Mouse (Mus musculus) olfactory bulb, adult 2 months (tissue): Measurements from ENCODE around the gene Ctsz. TPM values are rescaled to one million over a fixed set of nuclear protein-coding genes. Genes with fewer than 3 reads are reported as not detected.

Source experiments
- H3K27ac ChIP-seq: fragments of 200-500 bp; 2 replicates; pipeline ENCODE4 v1.5.1; 2012; ENCODE audit warnings: low read depth, low read length; ENCODE audit not compliant: insufficient read depth
- H3K4me1 ChIP-seq: fragments of 200-500 bp; 2 replicates; pipeline ENCODE4 v1.6.1; 2012; ENCODE audit warnings: low read length; ENCODE audit not compliant: control insufficient read depth, insufficient read depth
- H3K4me3 ChIP-seq: fragments of 200-500 bp; 2 replicates; pipeline ENCODE4 v1.5.1; 2012; ENCODE audit warnings: mild to moderate bottlenecking, low read depth, low read length, moderate library complexity; ENCODE audit not compliant: insufficient read depth
- CTCF ChIP-seq: fragments of 200-500 bp; IDR thresholded peaks from 2 replicates; pipeline ENCODE4 v1.5.1; 2012; ENCODE audit warnings: low read depth, mild to moderate bottlenecking, low read length, moderate library complexity; ENCODE audit not compliant: insufficient read depth
- POLR2A ChIP-seq: fragments of 200-500 bp; IDR thresholded peaks from 2 replicates; pipeline ENCODE4 v1.6.1; 2012; ENCODE audit warnings: mild to moderate bottlenecking, low read depth, low read length, moderate library complexity; ENCODE audit not compliant: insufficient read depth
- WGBS: fragments of 180-500 bp; shearing (Covaris S2); methylation state at CpG from one replicate; pipeline ENCODE4 v1.1.7; 2018; 5-methylcytosine and 5-hydroxymethylcytosine counted together
- polyA plus RNA-seq: library from polyadenylated mRNA; stranded (reverse); fragments of >200 nt; gene quantifications from 2 replicates; pipeline ENCODE4 v1.2.4, GENCODE M21; 2012; ENCODE audit warnings: low replicate concordance; ENCODE audit not compliant: missing spikeins, insufficient read depth, insufficient read length

Ctsz gene
- polyA plus RNA-seq, 1 experiment, result not detected

- no peak for TF ChIP-seq POLR2A
- TF ChIP-seq CTCF, result no peak
- peaks cover 21% of the 10 kb centered on the region for H3K4me1 ChIP-seq
Observed at GRCm38 (mm10) chr2:174436076-174436701, 2.6 kb downstream of the Ctsz start.

DNA sequence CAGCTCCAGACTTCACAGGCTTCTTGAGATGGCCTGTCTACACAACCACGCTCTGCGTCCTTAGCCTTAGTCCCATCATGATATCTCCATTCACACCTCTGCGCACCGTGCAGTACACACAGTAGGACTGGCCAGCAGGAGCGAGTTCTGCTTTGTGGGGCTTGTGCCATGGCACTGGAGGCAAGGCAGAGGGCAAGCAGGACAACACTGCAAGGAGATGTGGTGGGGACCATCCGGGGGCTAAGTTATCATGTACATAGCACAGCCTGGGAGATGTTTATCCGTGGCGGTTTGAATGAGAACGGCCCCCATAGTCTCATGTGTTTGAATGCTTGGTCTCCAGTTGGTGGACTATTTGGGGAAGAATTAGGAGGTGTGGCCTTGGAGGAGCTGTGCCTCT lies 3.9 kb downstream of the Ctsz start:
- H3K27ac ChIP-seq, result no peak overlapping the region
- H3K4me1 ChIP-seq, result peaks cover 21% of the 10 kb centered on the region
- TF ChIP-seq CTCF, result no peak
- TF ChIP-seq POLR2A, result no peak
- WGBS, result 98% methylated on average over 9 of the region's 9 CpGs
- no peak overlapping the region for H3K4me3 ChIP-seq

More at GRCm38 (mm10) chr2:174436076-174436701, 2.6 kb downstream of the Ctsz start:
- 88% methylated on average over 26 of the region's 26 CpGs for WGBS
- Histone ChIP-seq H3K27ac (no peak overlapping the region), H3K4me3 (no peak overlapping the region)

GRCm38 (mm10) chr2:174428996-174429591 lies 9.7 kb downstream of the Ctsz start:
- Histone ChIP-seq H3K27ac (no peak overlapping the region), H3K4me1 (no peaks in the 10 kb centered on the region), H3K4me3 (no peak overlapping the region)
- TF ChIP-seq POLR2A (no peak), CTCF (no peak)
- WGBS, result 70% methylated on average over 10 of the region's 10 CpGs

DNA sequence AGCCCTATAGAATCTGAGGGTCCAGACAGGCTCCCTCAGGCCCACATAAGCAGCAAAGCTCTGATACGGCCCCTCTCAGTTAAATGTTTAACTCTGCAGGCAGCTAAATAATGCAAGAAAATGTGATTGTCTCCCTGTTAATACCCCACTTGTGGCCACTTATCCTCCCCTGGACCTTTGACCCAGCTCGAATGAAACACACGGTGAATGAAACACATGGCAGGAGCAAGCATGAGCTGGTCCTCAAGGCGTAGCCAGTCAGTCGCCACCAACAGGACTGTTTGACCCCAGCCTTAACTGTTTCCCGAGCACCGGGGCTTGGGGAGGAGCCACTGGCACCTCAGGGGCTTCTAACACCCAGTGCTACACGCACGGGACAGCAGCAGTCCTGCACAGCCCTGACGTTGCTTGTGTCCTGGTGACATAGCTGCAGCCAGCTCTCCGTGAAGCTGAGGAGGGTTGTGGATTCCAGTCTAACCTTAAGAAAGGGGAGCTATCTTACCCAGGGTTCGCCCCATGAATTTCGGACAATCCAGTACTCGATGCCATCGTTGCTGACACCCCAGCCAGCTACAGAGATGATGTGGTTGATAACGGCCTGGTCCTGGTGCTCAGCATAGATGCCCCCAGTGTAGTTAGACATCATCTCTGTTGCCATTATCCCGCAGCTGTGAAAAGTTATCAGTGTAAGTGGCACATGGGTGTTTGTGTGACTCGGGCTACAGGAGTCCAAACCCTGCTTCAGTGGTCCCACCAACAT lies 10.6 kb downstream of the Ctsz start:
- WGBS, result 86% methylated on average over 18 of the region's 18 CpGs
- no peak overlapping the region for H3K27ac ChIP-seq
- no peak overlapping the region for H3K4me3 ChIP-seq
- H3K4me1 ChIP-seq, result no peaks in the 10 kb centered on the region
- TF ChIP-seq CTCF (no peak), POLR2A (no peak)

DNA sequence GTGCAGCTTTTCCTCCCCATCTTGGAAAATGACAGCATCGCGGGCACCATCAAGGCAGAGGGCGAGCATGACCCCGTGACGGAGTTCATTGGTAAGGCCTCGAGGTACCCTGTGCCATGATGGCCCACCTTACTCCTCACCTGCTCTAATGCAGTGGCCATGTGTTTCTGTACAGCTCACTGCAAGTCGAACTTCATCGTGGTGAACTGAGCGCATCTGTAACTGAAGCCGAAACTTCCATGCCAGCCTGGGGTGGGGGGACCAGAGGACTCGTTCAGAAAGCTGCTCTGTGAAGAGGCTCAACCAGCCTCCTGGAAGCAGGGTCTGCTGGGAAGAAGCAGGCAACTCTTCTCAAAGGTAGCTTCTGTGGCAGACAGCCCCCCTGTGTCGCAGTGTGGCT lies 12.0 kb downstream of the Ctsz start:
- 95% methylated on average over 12 of the region's 12 CpGs for WGBS
- Histone ChIP-seq H3K27ac (no peak overlapping the region), H3K4me3 (no peak overlapping the region), H3K4me1 (no peaks in the 10 kb centered on the region)
- TF ChIP-seq CTCF, result no peak
- TF ChIP-seq POLR2A, result no peak

DNA sequence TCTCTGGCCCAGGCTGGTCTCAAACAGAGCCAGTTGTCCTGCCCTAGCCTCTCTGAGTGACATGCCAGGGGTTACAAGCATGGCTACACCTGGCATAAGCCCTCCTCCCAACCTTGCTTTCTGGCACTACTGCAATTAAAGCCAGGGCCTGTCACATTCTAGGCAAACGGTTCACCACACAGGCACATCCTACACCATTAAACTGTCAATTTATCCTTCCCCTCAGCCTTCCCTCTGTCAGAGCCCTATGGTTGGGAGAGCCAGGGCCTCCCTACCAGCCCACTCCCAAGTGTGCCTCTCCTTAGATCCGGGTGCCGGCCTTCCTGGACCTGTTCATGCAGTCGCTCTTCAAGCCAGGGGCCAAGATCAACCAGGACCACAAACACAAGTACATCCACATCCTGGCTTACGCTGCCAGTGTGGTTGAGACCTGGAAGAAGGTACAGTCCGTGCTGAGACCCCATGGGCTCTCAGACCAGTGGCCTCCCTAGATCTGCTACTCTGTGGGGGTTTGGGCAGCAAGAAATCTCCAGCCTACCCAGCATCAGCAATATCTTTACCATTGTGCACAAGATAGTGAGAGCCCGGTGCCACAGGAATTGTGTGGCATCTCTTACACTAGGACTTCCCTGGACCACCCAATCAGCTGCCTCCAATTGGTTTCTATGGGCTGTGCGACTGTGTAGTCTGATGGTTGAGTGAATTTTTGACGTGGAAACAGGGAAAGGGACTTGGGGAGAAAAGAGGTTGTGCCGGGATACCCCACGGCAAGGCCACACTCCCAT lies 14.3 kb downstream of the Ctsz start:
- no peak overlapping the region for H3K4me3 ChIP-seq
- no peak overlapping the region for H3K27ac ChIP-seq
- 88% methylated on average over 11 of the region's 11 CpGs for WGBS
- H3K4me1 ChIP-seq, result no peaks in the 10 kb centered on the region
- no peak for TF ChIP-seq POLR2A
- no peak for TF ChIP-seq CTCF

GRCm38 (mm10) chr2:174421107-174421506 lies 17.7 kb downstream of the Ctsz start:
- WGBS, result 61% methylated on average over 6 of the region's 6 CpGs
- H3K4me3 ChIP-seq, result no peak overlapping the region

DNA sequence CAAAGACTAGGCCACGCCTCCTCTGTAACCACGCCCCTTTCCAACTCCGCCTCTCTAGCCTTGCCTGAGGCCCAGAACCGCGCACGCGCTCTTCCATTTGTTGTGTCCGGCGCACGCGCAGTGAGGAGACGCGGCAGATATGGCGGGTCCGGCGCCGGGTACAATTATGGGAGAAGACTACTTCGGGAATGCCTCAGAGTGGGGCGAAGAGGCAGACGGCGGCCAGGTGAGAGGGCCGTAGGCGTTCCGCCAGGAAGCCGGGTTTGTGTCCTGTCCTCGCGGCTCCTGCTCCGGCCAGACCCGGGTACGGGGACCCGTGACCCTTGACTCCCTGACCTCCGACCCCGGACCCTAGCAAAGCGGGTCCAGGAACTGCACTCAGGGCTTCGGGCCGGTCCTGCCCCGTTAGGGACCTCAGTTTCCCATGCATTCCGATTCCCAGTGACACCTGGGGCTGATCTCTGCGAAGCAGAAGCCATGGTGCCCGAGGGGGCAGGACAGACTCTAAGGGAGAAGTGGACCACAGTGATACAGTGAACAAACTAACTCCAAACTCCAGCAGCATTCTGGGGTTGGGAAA lies 23.0 kb downstream of the Ctsz start, which contains the start of gene Nelfcd:
Gene Nelfcd (plus strand): TSS at position 74 of the 580 bp plus-strand sequence.
- no peak for TF ChIP-seq POLR2A
- TF ChIP-seq CTCF, result no peak
- Histone ChIP-seq H3K27ac (no peak within 1 kb of the TSS), H3K4me3 (peak within 1 kb of the TSS; percentile 89), H3K4me1 (peaks cover 13% of the 10 kb centered on the region)
- WGBS, result under 1% methylated on average over 40 of the region's 40 CpGs

More at GRCm38 (mm10) chr2:174421107-174421506, 17.7 kb downstream of the Ctsz start:
- no peak for TF ChIP-seq POLR2A
- no peak for TF ChIP-seq CTCF
- Histone ChIP-seq H3K4me1 (peaks cover 12% of the 10 kb centered on the region), H3K27ac (no peak overlapping the region)
